ENCODE assay signal across 8 mouse cellular contexts in the genomic region with DNA sequence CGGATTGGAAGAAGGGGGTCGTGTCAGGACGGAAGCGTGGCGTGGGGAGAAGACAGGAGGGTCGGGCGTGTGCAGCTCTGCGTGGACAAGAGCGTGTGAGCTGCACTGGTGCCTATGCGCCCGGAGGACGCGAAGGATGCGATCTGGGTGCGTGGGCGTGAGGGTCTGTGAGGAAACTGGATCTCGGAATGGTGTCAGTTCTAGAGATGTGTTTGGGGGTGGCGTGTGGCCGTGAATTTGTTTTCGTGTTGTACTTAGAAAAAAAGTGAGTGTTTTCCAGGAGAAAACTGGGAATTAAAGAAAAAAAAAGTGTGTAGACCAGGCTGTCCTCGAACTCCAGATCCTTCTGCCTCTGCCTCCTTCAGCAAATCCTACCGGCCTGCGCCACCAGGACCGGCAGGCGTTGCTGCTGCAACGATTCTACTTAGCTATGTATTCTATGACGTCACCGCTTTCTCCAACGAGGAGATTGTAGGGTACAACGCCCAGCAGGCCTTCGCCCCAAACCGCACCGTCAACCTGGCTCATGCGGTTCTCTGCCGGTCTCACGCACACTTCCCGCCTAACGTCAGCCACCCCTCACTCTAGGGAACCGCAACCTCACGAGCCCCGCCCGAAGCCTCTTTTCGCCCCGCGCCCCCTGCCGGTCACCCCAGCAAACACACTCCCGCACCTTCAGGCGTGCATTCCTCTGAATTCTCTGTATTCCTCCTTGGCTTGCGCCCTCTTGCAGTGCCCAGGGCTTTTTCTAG. TPM values are rescaled to one million over a fixed set of nuclear protein-coding genes. Genes with fewer than 3 reads are reported as not detected.
DNase-seq lines count a peak whose midpoint lies in the region; ATAC-seq lines count a peak whose summit lies in the region.

No protein-coding gene starts in this region.

- peak; percentile 42 for ATAC-seq in activated CD4-positive, CD25-positive, alpha-beta regulatory T cell, adult 4 months
- ATAC-seq in megakaryocyte, adult 5-6 weeks (ENCODE audit: poor library complexity, severe bottlenecking) = peak; percentile 66

- DNase-seq in embryo, embryonic 10 days (ENCODE audit: low spot score) = peak; percentile 95
- peak; percentile 74 for DNase-seq in gastrocnemius, postnatal 10 days
- DNase-seq in induced T-regulatory cell, adult 2 months (ENCODE audit: low read depth) = peak; percentile 95
- DNase-seq in left cerebral cortex, adult 8-10 months (ENCODE audit: low spot score in 2 of 2) = peak; percentile 88 to 96
- peak; percentile 86 for DNase-seq in right cerebral cortex, adult 18-20 months
- peak; percentile 82 for DNase-seq in urinary bladder, adult 2 months (ENCODE audit: low spot score)

RNA-seq across cellular contexts. Expression of a gene that starts 10.3 kb away (rescaled TPM):
- polyA plus RNA-seq in activated CD4-positive, CD25-positive, alpha-beta regulatory T cell, adult 4 months (2017; shearing (Covaris generic)) = 1 to 10 TPM; 1.5 to 3.8 TPM
- under 1 TPM in 1 of 2 experiments, not detected in 1; 0.14 TPM for total RNA-seq in gastrocnemius, postnatal 10 days (2021)
- total RNA-seq in left cerebral cortex, adult 8-10 months (2022) = under 1 TPM in 1 of 4 experiments, not detected in 3; 0.25 TPM
- 4.7 and 10.0 TPM in 2 replicates for total RNA-seq in megakaryocyte, adult 5-6 weeks (2015)
- total RNA-seq in megakaryocyte, adult 5-6 weeks (2017) = 6.8 and 8.4 TPM in 2 replicates
- polyA plus RNA-seq in urinary bladder, adult 2 months (2012; rRNA removed) = 1.1 TPM in 2 replicates

RNA-seq across cellular contexts. Expression of a gene that starts 26.8 kb away (rescaled TPM):
- not detected for polyA plus RNA-seq in activated CD4-positive, CD25-positive, alpha-beta regulatory T cell, adult 4 months (2017; shearing (Covaris generic))
- not detected for total RNA-seq in gastrocnemius, postnatal 10 days (2021)
- total RNA-seq in left cerebral cortex, adult 8-10 months (2022) = under 1 TPM in 1 of 4 experiments, not detected in 3; 0.82 TPM
- total RNA-seq in megakaryocyte, adult 5-6 weeks (2015) = 2.7 TPM in 1 of 2 replicates, not detected in the other
- total RNA-seq in megakaryocyte, adult 5-6 weeks (2017) = 3.4 TPM in 1 of 2 replicates, not detected in the other
- polyA plus RNA-seq in urinary bladder, adult 2 months (2012; rRNA removed) = 0.23 and 0.43 TPM in 2 replicates

RNA-seq across cellular contexts. Expression of a gene that starts 26.8 kb away (rescaled TPM):
- polyA plus RNA-seq in activated CD4-positive, CD25-positive, alpha-beta regulatory T cell, adult 4 months (2017; shearing (Covaris generic)) = not detected
- not detected for total RNA-seq in gastrocnemius, postnatal 10 days (2021)
- under 1 TPM in 2 of 4 experiments, not detected in 2; 0.46 to 0.70 TPM for total RNA-seq in left cerebral cortex, adult 8-10 months (2022)
- total RNA-seq in megakaryocyte, adult 5-6 weeks (2015) = 4.5 and 11.2 TPM in 2 replicates
- total RNA-seq in megakaryocyte, adult 5-6 weeks (2017) = 2.6 and 3.6 TPM in 2 replicates
- 0.92 and 0.93 TPM in 2 replicates for polyA plus RNA-seq in urinary bladder, adult 2 months (2012; rRNA removed)

Comparison
In these comparisons a context has a peak if more than half of its experiments do, and no peak if none do; other contexts are left out.
1. Peak in every context shown above with its lines: DNase-seq and ATAC-seq.
2. RNA of a gene that starts 10.3 kb away (total RNA-seq): 4.7 to 10.0 TPM in megakaryocyte, adult 5-6 weeks; 0.14 TPM in gastrocnemius, postnatal 10 days and 0.25 TPM in left cerebral cortex, adult 8-10 months; every median in the first group is over 4 times any median in the second.